Mouse (Mus musculus): ENCODE results near the gene Vkorc1.

Vkorc1 gene

DNA sequence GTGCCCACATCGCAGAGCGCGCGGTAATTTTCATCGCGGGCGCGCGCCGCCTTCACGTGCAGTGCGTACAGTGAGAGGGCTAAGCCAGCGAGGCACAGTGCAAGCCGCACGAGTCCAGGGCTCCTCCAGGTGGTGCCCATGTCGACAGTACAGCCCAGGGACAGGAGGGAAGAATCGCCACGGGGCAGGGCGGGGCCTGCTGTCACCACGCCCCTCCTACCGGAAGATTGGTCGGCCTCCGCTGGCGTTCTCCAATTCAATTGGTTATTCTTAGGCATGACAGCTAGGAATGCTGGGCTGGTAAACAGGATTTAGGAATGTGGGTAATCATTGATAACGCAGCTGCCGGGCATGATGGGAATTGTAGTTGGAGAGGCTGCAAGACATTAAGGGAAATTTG is at the start of gene Vkorc1, which contains the start of gene Gm21974:
Gene Vkorc1, minus strand, starts transcription at position 176 of the 400 bp plus-strand sequence.
Gene Gm21974, minus strand, starts transcription at position 13 of the 400 bp plus-strand sequence.
- peak; percentile 93 for DNase-seq (ENCODE audit: low read depth, low spot score)

DNA sequence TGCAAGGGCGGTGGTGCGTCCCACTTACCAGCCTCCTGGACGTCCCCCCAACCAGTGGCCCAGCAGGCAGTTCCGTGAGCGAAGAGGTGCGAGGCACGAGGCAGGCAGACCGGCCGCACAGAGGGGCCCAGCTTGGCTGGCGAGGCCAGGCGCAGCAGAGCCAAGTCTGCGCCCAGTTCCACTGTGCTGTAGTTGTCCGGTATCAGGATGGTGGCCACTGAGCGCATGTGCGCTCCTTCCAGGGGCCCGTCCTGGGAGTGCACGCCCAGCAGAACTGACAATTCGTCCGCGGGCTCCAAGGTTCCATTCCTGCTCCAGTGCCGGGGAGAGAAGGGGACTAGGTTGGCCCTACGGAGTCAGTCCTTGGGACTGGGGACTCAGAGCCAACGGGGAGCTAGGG is 49.2 kb upstream of the Vkorc1 start:
- DNase-seq (ENCODE audit: low read depth, low spot score), result no peak

DNA sequence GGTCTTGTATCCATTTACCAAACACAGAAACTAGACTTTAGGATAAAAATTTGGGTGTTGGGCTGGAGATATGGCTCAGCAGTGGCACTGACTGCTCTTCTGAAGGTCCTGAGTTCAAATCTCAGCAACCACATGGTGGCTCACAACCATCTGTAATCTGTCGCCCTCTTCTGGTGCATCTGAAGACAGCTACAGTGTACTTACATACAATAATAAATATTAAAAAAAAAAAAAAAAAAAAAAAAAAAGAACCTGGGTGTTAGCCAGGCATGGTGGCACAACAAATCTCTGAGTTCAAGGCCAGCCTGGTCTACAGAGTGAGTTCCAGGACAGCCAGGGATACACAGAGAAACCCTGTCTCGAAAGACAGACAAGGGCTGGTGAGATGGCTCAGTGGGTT is 46.7 kb upstream of the Vkorc1 start:
- peak; percentile 49 for DNase-seq (ENCODE audit: low read depth, low spot score)

DNA sequence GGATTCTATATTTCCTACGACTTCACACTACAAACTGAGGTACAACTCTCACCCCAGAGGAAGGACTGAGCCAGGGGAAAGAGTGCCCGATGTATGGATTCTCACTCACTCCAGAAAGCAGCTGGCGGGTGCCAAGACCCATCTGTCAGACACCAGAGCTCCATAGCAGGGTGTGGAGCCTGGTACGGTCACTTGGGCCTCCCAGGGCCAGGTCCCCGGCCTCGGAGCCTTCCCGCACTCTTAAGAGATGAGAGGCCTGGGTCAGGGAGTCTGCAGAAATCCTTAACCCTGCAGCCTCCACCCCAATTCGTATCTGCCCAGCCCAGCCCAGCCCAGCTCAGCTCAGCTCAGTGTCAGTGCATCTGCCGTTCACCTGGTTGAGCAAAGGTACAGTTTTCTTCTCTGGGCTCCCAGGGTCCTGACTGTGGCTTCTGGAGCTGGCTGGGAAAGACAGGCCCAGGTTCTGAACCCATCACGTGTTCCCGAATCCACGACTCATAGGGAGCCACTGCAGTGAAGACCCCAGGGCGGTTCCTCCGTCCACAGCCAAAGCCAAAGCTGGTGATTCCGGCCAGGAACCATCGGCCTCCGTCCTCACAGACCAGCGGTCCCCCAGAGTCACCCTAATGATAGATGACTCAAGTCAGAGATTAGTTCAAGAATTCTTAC is 40.9 kb upstream of the Vkorc1 start:
- no peak for DNase-seq (ENCODE audit: low read depth, low spot score)

DNA sequence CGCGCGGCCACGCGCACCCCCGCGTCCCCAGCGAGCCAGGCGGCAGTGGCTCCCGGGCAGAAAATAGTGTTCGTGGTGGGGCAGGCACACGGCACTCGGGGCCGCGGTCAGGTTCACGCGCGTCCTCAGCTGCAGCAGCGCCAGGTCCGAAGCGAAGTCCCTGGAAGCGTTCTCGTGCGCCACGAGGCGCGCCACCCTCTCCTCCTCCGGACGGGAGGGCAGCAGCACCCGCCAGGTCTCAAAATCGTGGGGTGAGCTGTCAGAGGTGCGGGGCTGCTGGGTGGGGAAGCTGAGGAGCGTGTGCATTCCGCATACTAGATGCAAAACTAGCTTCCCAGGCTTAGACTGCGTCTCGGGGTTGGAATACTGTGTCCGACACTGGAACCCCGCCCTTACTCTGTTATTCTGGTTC is 40.3 kb upstream of the Vkorc1 start:
- DNase-seq (ENCODE audit: low read depth, low spot score), result no peak

DNA sequence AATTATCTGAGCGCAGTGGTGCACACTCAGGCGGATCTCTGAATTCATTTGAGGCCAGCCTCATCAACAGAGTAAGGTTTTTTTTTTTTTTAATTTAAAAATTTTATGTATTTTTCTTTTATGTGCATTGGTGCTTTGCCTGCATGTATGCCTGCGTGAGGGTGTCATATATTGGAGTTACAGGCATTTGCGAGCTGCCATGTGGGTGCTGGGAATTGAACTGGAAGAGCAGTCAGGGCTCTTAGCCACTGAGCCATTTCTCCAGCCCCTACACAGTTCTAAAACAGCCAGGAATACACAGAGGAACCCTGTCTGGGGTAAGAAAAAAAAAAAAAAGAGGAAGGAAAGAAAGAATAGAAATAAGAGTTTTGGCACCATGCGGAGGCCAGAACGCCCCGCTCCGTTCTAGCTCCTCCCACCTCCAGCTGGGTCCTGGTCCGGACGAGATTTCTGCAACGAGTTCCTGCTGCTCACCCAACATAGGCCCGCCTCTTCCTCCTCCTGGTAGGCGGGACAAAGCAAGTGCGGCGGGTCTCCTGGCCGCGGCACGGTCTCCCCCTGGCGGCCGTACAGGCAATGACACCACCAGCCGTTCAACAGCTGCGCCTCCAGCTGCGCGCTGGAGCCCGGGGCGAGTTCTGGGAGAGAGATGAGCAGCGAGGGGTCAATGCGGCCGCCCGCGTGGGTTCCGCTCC is 39.8 kb upstream of the Vkorc1 start:
- peak; percentile 97 for DNase-seq (ENCODE audit: low read depth, low spot score)

DNA sequence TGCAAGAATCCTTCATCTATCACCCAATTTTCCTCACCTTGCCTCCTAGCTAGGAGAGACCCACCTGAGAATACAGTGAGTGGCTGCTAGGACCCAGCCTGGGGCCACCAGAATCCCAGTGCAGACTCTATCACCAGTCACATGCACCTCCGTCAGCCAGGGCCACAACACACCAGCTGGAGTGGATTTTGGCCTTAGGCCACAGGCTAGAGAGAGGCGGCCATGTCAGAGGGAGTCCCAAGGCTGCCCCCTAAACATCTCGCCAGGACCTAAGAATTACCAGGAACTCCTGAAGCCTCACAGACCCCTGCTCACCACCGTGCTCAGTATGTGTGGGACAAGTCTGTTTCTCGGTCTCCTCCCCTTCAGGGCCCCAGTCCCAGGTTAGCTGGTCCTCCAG is 38.7 kb upstream of the Vkorc1 start:
- no peak for DNase-seq (ENCODE audit: low read depth, low spot score)

DNA sequence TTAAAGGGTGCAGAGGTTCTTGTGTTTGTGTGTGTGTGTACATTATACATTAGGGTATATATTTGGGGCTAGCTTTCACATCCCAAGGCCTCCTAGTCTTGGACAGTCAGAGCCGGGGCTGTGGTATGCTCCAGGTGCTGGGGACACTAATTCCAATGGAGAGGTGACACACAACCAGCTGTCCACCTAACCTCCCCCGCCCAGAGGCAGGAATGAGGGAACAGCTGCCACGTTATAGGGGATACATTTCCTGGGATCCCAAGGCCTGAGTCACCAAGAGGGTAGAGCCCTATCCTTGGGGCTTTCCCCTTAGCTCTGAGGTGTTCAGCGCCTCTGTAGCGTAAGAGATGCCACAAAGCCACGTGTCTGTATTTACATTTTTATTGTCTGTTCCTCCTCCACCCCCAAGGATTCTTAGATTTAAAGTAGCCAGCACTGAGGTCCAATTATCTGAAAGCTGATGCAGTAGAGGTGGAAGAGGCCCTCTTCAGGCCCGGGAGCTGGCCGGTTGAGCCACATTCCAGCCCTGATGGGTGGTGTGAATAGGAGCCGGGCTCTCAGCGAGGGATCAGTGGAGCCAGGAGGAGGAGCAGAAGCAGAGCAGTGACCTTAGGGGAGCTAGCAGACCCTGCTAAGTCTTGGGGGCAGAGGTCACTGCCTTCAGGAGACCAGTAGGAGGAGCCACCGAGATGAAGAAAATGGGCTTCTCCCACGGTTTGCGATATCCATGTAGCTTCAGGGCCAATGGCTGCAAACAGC is 37.0 kb upstream of the Vkorc1 start:
- no peak for DNase-seq (ENCODE audit: low read depth, low spot score)

DNA sequence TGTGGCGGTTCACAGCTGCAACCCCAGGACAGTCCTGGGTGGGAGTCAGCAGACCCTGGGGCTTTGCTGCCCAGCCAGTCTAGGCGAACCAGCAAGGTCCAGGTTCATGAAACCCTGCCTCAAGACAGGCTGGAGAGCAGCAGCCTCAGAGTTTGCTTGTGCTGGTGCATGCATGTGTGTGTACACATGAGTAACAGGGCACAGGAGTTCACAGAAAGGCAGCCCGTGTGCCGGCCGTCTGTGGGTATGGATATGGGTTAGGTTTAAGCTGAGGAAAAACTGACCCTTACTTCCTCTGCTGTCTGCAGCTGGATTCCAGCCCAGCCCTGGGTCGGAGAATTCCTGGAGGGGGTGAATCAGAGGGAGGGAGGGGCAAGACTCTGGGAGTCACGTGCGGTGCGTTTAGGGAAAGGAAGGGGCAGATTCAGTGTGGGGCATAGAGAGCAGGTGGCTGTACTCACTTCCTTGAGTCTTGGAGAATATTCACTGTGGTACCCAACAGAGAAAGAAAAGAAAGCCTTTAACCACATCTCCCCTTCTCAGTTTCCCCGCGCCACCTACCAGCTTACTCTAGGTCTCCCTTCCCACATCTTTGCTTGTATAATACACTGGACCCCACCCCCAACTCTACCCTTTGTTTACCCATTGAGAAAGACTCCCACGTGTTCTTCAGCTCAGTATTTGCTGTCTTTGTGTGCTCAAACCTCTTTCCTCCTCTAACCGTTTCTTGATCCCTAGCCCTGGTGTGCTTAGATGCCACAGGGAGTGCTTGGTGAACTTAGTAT is 36.1 kb upstream of the Vkorc1 start:
- no peak for DNase-seq (ENCODE audit: low read depth, low spot score)

DNA sequence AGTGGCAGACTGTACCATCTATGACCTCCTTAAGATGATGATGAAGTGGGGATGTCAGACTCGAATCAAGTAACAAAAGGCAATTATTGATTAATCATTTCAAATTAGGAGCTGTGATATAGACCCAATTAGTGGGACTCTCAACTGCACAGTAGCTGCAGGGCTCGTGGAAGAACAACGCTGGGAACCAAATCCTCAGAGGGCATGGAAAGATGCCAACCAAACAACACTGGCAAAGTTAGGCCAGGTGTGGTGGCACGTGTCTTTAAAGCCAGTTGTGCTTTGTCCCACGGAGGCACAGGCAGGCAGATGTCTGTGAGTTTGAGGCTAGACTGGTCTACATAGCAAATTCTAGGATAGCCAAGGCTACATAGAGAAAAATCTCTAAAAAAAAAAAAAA is 35.2 kb upstream of the Vkorc1 start:
- no peak for DNase-seq (ENCODE audit: low read depth, low spot score)

DNA sequence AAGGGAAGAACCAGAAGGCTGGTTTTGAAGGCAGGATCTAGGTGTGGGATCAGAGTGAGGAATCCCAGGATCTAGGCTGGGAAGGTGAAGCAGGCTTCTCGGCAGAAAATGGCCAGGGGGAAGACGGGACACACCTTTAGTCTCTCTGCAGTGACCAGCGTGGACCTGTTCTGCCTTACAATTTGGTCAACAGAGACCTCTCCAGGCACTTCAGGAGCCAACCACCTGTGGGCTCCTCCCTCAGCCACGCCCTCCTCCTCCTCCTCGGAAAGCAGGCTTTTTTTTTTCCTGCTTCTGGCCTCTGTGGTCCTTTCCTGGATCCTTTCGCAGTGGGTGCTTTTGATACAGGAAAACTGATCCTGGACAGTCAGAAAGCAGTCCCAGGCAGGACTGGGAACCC is 34.5 kb upstream of the Vkorc1 start, which contains the start of gene Prss8:
Gene Prss8, minus strand, starts transcription at position 182 of the 400 bp plus-strand sequence.
- DNase-seq (ENCODE audit: low read depth, low spot score), result no peak

DNA sequence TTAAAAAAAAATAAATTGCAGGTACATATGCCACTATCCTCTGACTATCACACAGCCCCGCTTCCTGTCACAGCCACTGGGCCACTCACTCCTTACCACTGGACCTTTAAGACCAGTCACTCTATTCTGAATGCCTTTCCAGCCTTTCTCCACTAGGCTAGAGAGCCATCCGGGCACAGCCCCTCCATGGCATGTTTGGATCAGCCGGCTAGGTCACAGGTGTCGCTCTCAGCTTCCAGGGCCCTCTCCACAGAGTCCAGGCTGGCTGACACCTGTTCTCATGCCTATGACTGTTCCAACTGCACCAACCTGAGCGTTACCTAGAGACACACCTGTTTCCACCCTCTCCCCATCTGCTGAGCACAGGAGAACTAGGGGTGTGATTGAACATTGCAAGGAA is 33.2 kb upstream of the Vkorc1 start:
- DNase-seq (ENCODE audit: low read depth, low spot score), result no peak

DNA sequence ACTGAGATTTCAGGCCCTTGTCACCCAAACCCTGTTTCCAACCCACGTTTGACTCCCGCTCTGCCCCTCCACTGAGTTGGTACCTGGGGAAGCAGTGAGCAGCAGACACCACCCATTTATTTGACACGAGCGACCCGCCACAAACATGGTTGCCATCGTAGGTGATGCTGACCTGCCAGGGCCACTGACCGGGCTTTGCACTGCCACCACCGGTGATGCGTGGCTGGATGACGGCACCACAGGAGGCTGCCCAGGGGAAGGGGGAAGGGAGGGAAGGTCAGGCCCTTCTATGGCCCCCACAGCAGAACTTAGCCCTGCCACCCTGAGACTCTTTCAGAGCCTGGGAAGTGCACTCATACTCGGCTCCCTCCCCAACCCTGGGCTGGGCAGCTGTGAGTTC is 32.3 kb upstream of the Vkorc1 start:
- no peak for DNase-seq (ENCODE audit: low read depth, low spot score)

DNA sequence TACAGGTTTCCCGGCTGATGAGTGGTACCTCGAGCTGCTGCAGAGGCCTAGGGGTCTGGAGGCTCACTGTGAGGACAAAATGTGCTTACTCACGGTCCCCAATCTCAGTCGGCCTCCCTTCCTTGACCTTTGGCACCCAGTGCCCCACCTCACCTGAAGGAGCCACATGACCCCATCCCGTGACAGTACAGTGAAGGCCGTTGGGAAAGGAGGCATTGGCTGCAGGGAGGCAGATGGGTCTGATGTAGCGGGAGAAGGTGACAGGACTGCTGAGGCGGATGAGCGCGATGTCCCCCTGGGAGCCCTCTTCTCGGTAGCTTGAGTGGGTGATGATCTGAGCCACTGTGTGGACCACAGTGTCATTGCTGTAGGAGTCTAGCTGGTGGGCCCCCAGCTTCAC is 31.4 kb upstream of the Vkorc1 start:
- DNase-seq (ENCODE audit: low read depth, low spot score), result no peak

DNA sequence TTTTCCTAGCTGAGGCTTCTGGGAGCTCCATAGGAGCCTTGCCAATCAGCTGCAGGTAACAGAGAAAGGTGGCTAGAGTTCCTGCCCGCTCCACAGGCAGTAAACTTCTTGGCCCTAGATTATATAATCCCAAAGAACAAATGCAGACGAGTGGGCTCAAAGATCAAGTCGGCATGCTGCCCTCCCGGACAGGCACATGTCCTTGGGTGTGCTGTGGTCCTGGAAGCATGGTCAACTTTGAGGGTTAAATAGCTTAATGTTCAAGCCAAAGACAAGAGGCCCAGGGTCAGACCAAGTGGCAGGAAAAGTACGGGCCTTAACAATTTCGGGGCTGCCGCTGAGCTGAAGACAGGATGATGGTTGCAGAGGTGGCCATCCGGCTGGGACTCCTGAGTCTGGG is 30.6 kb upstream of the Vkorc1 start:
- DNase-seq (ENCODE audit: low read depth, low spot score), result no peak

DNA sequence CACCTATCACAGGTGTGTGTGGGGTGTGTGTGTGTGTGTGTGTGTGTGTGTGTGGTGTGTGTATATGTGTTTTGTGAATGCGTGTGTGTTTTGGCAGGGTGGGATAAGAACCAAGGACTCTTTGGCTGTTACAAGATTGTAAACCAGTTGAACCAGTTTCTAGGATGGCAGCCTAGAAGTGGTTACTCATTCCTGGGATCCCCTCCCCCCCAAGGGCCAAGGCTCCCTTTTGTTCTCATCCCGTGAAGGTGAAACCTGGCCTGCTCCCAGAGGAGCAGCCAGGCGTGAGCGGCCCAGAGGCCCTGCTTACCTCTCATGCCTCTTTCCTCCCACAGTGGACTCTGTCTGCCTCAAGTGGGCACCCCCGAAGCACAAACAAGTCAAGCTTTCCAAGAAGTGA is 29.8 kb upstream of the Vkorc1 start:
- no peak for DNase-seq (ENCODE audit: low read depth, low spot score)

DNA sequence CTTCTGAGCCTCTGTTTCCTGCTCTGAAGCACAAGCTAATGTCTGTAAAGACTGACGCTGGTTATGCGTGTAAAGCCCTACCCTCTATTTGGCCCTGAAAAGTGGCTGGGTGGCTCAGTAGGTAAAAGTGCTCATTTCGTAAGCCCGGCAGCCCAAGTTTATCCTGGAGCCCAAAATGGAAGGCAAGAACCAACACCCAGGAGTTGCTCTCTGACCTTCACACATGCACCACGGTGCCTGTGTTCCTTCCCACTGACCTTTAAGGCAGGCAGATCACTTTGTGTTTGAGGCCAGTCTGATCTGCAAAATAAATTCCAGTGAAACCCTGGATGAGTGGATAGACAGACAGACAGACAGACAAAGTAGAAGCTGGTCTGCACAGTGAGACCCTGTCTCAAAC is 28.3 kb upstream of the Vkorc1 start:
- DNase-seq (ENCODE audit: low read depth, low spot score), result no peak

DNA sequence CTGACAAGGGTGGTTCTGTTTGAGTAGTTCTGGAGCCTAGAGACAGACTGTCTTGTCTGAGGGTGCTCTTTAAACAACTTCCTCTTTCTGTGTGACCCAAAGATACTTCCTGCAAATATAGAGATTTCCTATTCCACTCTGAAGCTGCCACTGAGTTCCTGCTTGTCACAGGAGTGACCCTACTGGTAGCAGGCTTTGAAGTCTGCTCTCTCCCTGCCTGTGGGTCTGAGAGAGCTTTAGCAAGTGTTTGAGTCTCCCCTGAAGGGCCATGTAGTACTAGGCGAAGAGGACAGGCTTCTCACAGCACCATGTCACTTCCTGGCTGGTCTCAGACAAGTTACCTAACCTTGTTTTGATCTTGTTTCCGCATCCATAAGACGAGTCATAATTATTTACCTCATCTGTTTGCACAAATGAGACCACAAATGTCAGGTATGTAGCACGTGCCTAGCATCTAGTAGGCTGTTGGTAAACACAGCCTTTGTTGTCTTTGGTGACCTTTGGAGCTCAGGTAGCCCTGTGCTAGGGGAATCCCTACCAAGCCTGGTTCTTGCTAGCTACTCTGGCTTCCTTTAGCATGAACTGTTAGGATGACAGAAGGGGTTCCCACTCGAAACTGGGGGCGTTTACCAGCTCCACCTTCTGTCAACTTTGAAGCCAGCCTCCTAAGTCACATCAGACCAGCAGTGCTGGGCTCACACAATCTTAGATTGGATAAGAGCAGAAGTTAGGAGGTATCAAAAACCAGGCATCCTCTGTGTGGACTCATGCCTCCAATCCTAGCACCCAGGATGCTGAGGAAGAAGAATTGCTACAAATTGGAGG is 27.2 kb upstream of the Vkorc1 start:
- peak; percentile 84 for DNase-seq (ENCODE audit: low read depth, low spot score)

DNA sequence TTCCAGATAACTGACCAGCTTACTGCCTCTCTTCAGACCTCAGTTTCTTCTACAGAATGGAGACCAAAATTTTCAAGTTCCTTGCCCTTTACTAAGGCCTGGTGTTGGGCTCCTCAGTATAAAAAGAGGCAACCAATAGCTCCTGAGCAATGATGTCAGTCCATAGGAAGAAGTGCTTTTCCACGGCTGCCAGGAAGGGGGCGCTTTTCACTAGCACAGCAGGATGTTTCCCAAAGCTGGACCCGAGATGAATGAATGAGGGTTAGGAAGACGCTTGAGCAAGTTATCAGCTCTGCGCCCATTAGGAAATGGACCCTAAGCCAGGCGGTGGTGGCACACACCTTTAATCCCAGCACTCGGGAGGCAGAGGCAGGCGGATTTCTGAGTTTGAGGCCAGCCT is 26.1 kb upstream of the Vkorc1 start:
- peak; percentile 72 for DNase-seq (ENCODE audit: low read depth, low spot score)

DNA sequence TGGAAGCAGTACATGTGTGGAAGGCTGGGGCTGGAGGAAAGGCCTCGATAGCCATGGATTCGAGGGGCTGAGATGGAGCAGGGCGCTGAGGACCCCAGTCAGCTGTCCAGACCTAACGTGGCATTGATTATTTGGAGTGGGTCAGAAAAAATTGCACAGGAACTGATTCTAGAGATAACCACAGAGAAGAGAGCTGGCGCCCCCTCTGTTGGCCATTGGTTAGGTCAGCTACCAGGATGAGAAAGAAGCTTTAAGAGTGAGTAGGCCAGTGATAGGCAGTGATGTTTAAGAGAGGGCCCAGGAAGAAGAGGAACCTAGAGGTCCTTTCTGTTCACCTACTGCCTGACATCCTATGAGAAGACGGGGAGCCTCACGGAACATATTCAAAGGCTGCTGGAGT is 23.9 kb upstream of the Vkorc1 start:
- peak; percentile 67 for DNase-seq (ENCODE audit: low read depth, low spot score)

DNA sequence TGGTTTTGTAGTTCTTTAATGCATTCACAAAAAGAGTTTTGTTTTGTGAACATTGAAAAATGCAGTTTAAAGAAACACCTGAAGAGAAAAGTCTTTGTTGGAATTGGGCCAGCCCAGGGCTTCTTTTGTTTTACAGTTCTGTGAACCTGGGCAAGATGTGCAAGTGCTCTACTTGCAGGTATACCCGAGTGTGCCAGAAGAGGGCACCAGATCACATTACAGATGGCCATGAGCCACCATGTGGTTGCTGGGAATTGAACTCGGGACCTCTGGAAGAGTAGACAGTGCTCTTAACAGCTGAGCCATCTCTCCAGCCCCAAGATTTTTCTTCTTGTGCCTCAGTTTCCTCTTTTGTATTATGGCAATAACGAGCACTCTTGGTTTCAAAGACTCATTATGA is 22.8 kb upstream of the Vkorc1 start:
- DNase-seq (ENCODE audit: low read depth, low spot score), result peak; percentile 78
